Mouse (Mus musculus): ENCODE measurements around the gene Ccng2. TPM values are rescaled to one million over a fixed set of nuclear protein-coding genes. Genes with fewer than 3 reads are reported as not detected.

Gene Ccng2
- polyA plus RNA-seq, 1 experiment = 149 TPM

- 81% methylated on average over 2 of the region's 2 CpGs for WGBS
- no peak overlapping the region for H3K27ac ChIP-seq (ENCODE audit: insufficient read depth, low read depth, low read length)
- TF ChIP-seq POLR2A (IDR thresholded peaks at IDR 0.05; ENCODE audit: low read depth, low read length) (no peak), CTCF (IDR thresholded peaks at IDR 0.05; ENCODE audit: extremely low read depth, insufficient read length, insufficient replicate concordance, low read depth, low read length) (no peak)
- no peak overlapping the region for H3K4me3 ChIP-seq (ENCODE audit: low read depth, low read length)
- H3K4me1 ChIP-seq (ENCODE audit: control insufficient read depth, insufficient read depth, insufficient read length, low read length) = no peaks in the 10 kb centered on the region
- no peaks in the 10 kb centered on the region for H3K27me3 ChIP-seq (ENCODE audit: control insufficient read depth, insufficient read depth, low read length)
- no peaks in the 10 kb centered on the region for H3K36me3 ChIP-seq (ENCODE audit: control insufficient read depth, insufficient read depth, low read length)
Measured at GRCm38 (mm10) chr5:93232838-93233237, 34.2 kb upstream of the Ccng2 start.

GRCm38 (mm10) chr5:93234130-93234529 is 32.9 kb upstream of the Ccng2 start:
- no peaks in the 10 kb centered on the region for H3K36me3 ChIP-seq (ENCODE audit: control insufficient read depth, insufficient read depth, low read length)
- H3K4me3 ChIP-seq (ENCODE audit: low read depth, low read length) = no peak overlapping the region
- no peak overlapping the region for H3K27ac ChIP-seq (ENCODE audit: insufficient read depth, low read depth, low read length)
- WGBS = 74% methylated on average over 4 of the region's 4 CpGs
- TF ChIP-seq POLR2A (IDR thresholded peaks at IDR 0.05; ENCODE audit: low read depth, low read length) (no peak), CTCF (IDR thresholded peaks at IDR 0.05; ENCODE audit: extremely low read depth, insufficient read length, insufficient replicate concordance, low read depth, low read length) (no peak)
- H3K27me3 ChIP-seq (ENCODE audit: control insufficient read depth, insufficient read depth, low read length) = no peaks in the 10 kb centered on the region
- H3K4me1 ChIP-seq (ENCODE audit: control insufficient read depth, insufficient read depth, insufficient read length, low read length) = no peaks in the 10 kb centered on the region

- WGBS = 79% methylated on average over 2 of the region's 2 CpGs
- Histone ChIP-seq H3K27me3 (ENCODE audit: control insufficient read depth, insufficient read depth, low read length) (no peaks in the 10 kb centered on the region), H3K27ac (ENCODE audit: insufficient read depth, low read depth, low read length) (no peak overlapping the region), H3K36me3 (ENCODE audit: control insufficient read depth, insufficient read depth, low read length) (no peaks in the 10 kb centered on the region), H3K4me3 (ENCODE audit: low read depth, low read length) (no peak overlapping the region), H3K4me1 (ENCODE audit: control insufficient read depth, insufficient read depth, insufficient read length, low read length) (no peaks in the 10 kb centered on the region)
- TF ChIP-seq CTCF (IDR thresholded peaks at IDR 0.05; ENCODE audit: extremely low read depth, insufficient read length, insufficient replicate concordance, low read depth, low read length) (no peak), POLR2A (IDR thresholded peaks at IDR 0.05; ENCODE audit: low read depth, low read length) (no peak)
Measured at GRCm38 (mm10) chr5:93234605-93235004, 32.5 kb upstream of the Ccng2 start.

GRCm38 (mm10) chr5:93235888-93236287 is 31.2 kb upstream of the Ccng2 start:
- Histone ChIP-seq H3K27me3 (ENCODE audit: control insufficient read depth, insufficient read depth, low read length) (no peaks in the 10 kb centered on the region), H3K27ac (ENCODE audit: insufficient read depth, low read depth, low read length) (no peak overlapping the region), H3K36me3 (ENCODE audit: control insufficient read depth, insufficient read depth, low read length) (no peaks in the 10 kb centered on the region), H3K4me1 (ENCODE audit: control insufficient read depth, insufficient read depth, insufficient read length, low read length) (no peaks in the 10 kb centered on the region), H3K4me3 (ENCODE audit: low read depth, low read length) (no peak overlapping the region)
- TF ChIP-seq POLR2A (IDR thresholded peaks at IDR 0.05; ENCODE audit: low read depth, low read length) = no peak
- TF ChIP-seq CTCF (IDR thresholded peaks at IDR 0.05; ENCODE audit: extremely low read depth, insufficient read length, insufficient replicate concordance, low read depth, low read length) = no peak
- WGBS = 85% methylated on average over 3 of the region's 3 CpGs

GRCm38 (mm10) chr5:93236541-93236940 is 30.5 kb upstream of the Ccng2 start:
- 82% methylated on average over 4 of the region's 4 CpGs for WGBS

GRCm38 (mm10) chr5:93239590-93240544 is 27.2 kb upstream of the Ccng2 start:
- Histone ChIP-seq H3K4me1 (ENCODE audit: control insufficient read depth, insufficient read depth, insufficient read length, low read length) (no peaks in the 10 kb centered on the region), H3K27ac (ENCODE audit: insufficient read depth, low read depth, low read length) (no peak overlapping the region), H3K27me3 (ENCODE audit: control insufficient read depth, insufficient read depth, low read length) (0 out of 2 replicates have a peak, but pooled peaks cover 2% of the 10 kb centered on the region), H3K36me3 (ENCODE audit: control insufficient read depth, insufficient read depth, low read length) (no peaks in the 10 kb centered on the region), H3K4me3 (ENCODE audit: low read depth, low read length) (no peak overlapping the region)
- no peak for TF ChIP-seq POLR2A (IDR thresholded peaks at IDR 0.05; ENCODE audit: low read depth, low read length)
- no peak for TF ChIP-seq CTCF (IDR thresholded peaks at IDR 0.05; ENCODE audit: extremely low read depth, insufficient read length, insufficient replicate concordance, low read depth, low read length)
- 73% methylated on average over 8 of the region's 8 CpGs for WGBS

More at GRCm38 (mm10) chr5:93236541-93236940, 30.5 kb upstream of the Ccng2 start:
- Histone ChIP-seq H3K4me1 (ENCODE audit: control insufficient read depth, insufficient read depth, insufficient read length, low read length) (no peaks in the 10 kb centered on the region), H3K36me3 (ENCODE audit: control insufficient read depth, insufficient read depth, low read length) (no peaks in the 10 kb centered on the region), H3K27ac (ENCODE audit: insufficient read depth, low read depth, low read length) (no peak overlapping the region), H3K27me3 (ENCODE audit: control insufficient read depth, insufficient read depth, low read length) (no peaks in the 10 kb centered on the region), H3K4me3 (ENCODE audit: low read depth, low read length) (no peak overlapping the region)
- TF ChIP-seq POLR2A (IDR thresholded peaks at IDR 0.05; ENCODE audit: low read depth, low read length) (no peak), CTCF (IDR thresholded peaks at IDR 0.05; ENCODE audit: extremely low read depth, insufficient read length, insufficient replicate concordance, low read depth, low read length) (no peak)

- H3K36me3 ChIP-seq (ENCODE audit: control insufficient read depth, insufficient read depth, low read length) = no peaks in the 10 kb centered on the region
- WGBS = 89% methylated on average over 2 of the region's 2 CpGs
- 0 out of 2 replicates have a peak, but pooled peaks cover 4% of the 10 kb centered on the region for H3K4me1 ChIP-seq (ENCODE audit: control insufficient read depth, insufficient read depth, insufficient read length, low read length)
- TF ChIP-seq CTCF (IDR thresholded peaks at IDR 0.05; ENCODE audit: extremely low read depth, insufficient read length, insufficient replicate concordance, low read depth, low read length) = no peak
- TF ChIP-seq POLR2A (IDR thresholded peaks at IDR 0.05; ENCODE audit: low read depth, low read length) = no peak
- 0 out of 2 replicates have a peak, but pooled peaks cover 2% of the 10 kb centered on the region for H3K27me3 ChIP-seq (ENCODE audit: control insufficient read depth, insufficient read depth, low read length)
- H3K4me3 ChIP-seq (ENCODE audit: low read depth, low read length) = no peak overlapping the region
- H3K27ac ChIP-seq (ENCODE audit: insufficient read depth, low read depth, low read length) = no peak overlapping the region
Measured at GRCm38 (mm10) chr5:93245280-93245679, 21.8 kb upstream of the Ccng2 start.

Data from small intestine, adult 2 months (tissue).